Mouse (Mus musculus) stomach, postnatal 0 days (tissue): Measurements from ENCODE around the gene Zfp382. TPM values are rescaled to one million over a fixed set of nuclear protein-coding genes. Genes with fewer than 3 reads are reported as not detected.

Experiments used
- ATAC-seq: fragments of 200-750 bp; cut with Nextera tagmentation; 2 replicates; pipeline ENCODE4 v1.8.0; 2017; ENCODE audit not compliant: low FRiP score, low TSS enrichment
- DNase-seq: peaks from one replicate; pipeline ENCODE4 v3.0.0-alpha.2; 2016; ENCODE audit warnings: low spot score
- H3K27ac ChIP-seq: fragments of 300-500 bp; sonication (generic); replicated peaks from 2 replicates; pipeline ENCODE4 v1.5.1; 2014; ENCODE audit warnings: mild to moderate bottlenecking, control low read depth
- H3K27me3 ChIP-seq: fragments of 300-500 bp; sonication (generic); 2 replicates; pipeline ENCODE4 v1.6.1; 2014; ENCODE audit warnings: low read length; ENCODE audit not compliant: control insufficient read depth, insufficient read depth
- H3K36me3 ChIP-seq: fragments of 300-500 bp; sonication (generic); 2 replicates; pipeline ENCODE4 v1.6.1; 2014; ENCODE audit warnings: low read length, mixed read lengths; ENCODE audit not compliant: control insufficient read depth, insufficient read depth
- H3K4me1 ChIP-seq: fragments of 300-500 bp; sonication (generic); replicated peaks from 2 replicates; pipeline ENCODE4 v1.6.1; 2014; ENCODE audit warnings: antibody characterized with exemption; ENCODE audit not compliant: control insufficient read depth, insufficient read depth
- H3K4me2 ChIP-seq: fragments of 300-500 bp; sonication (generic); replicated peaks from 2 replicates; pipeline ENCODE4 v1.6.1; 2014; ENCODE audit warnings: low read depth, mild to moderate bottlenecking, control low read depth, moderate library complexity
- H3K4me3 ChIP-seq: fragments of 300-500 bp; sonication (generic); 2 replicates; pipeline ENCODE4 v1.5.1; 2014; ENCODE audit warnings: low read depth, low read length, control low read depth
- H3K9ac ChIP-seq: fragments of 300-500 bp; sonication (generic); 2 replicates; pipeline ENCODE4 v1.6.1; 2014; ENCODE audit warnings: mild to moderate bottlenecking, low read length, control low read depth, mixed read lengths
- H3K9me3 ChIP-seq: fragments of 300-500 bp; sonication (generic); 2 replicates; pipeline ENCODE4 v1.6.1; 2016; ENCODE audit warnings: low read length; ENCODE audit not compliant: control insufficient read depth
- CTCF ChIP-seq: IDR thresholded peaks from 2 replicates; pipeline ENCODE4 v1.5.1; 2016; ENCODE audit warnings: antibody characterized with exemption, low read depth, mild to moderate bottlenecking, moderate library complexity
- EP300 ChIP-seq: optimal IDR thresholded peaks from 2 replicates; pipeline ENCODE3; 2016; ENCODE audit warnings: antibody characterized with exemption
- WGBS: fragments of 180-500 bp; shearing (Covaris S2); extraction: QIAGEN DNeasy Blood & Tissue Kit; methylation state at CpG from one replicate; pipeline ENCODE4 v1.1.7; 2014; 5-methylcytosine and 5-hydroxymethylcytosine counted together
- polyA plus RNA-seq: library from polyadenylated mRNA; unstranded; fragments of >200 nt; fragmentation: Nextera tagmentation; extraction: Ambion mirVana; gene quantifications from 2 replicates; pipeline ENCODE4 v1.2.1, GENCODE M21; 2015

The Zfp382 gene
- polyA plus RNA-seq, 1 experiment from 2014 or later = 3.0 TPM

GRCm38 (mm10) chr7:30163113-30163512, 41.4 kb downstream of the Zfp382 start:
- Histone ChIP-seq H3K9ac (no peak overlapping the region), H3K9me3 (peaks cover 10% of the 10 kb centered on the region; the same call in 1 of the 2 replicates), H3K4me3 (no peak overlapping the region), H3K36me3 (peaks cover 42% of the 10 kb centered on the region), H3K27ac (no peak overlapping the region), H3K4me2 (no peak overlapping the region), H3K4me1 (no peaks in the 10 kb centered on the region), H3K27me3 (no peaks in the 10 kb centered on the region)
- DNase-seq = no peak
- 96% methylated on average over 5 of the region's 5 CpGs for WGBS
- no peak for ATAC-seq
- no peak for TF ChIP-seq EP300
- peak; percentile 8; the same call in 1 of the 2 replicates for TF ChIP-seq CTCF

GRCm38 (mm10) chr7:30164745-30165144, 43.0 kb downstream of the Zfp382 start:
- TF ChIP-seq CTCF (no peak), EP300 (no peak)
- no peak for DNase-seq
- Histone ChIP-seq H3K36me3 (peaks cover 31% of the 10 kb centered on the region), H3K27ac (no peak overlapping the region), H3K27me3 (no peaks in the 10 kb centered on the region), H3K9ac (no peak overlapping the region), H3K9me3 (peaks cover 10% of the 10 kb centered on the region; the same call in 1 of the 2 replicates), H3K4me3 (no peak overlapping the region), H3K4me1 (no peaks in the 10 kb centered on the region), H3K4me2 (no peak overlapping the region)
- 99% methylated on average over 2 of the region's 2 CpGs for WGBS
- ATAC-seq = no peak

- Histone ChIP-seq H3K4me1 (no peaks in the 10 kb centered on the region), H3K36me3 (0 out of 2 replicates have a peak, but pooled peaks cover 3% of the 10 kb centered on the region), H3K4me2 (peak overlapping the region; percentile 72), H3K27me3 (no peaks in the 10 kb centered on the region), H3K27ac (peak overlapping the region; percentile 88), H3K4me3 (peak overlapping the region; percentile 74), H3K9ac (peak overlapping the region; percentile 82), H3K9me3 (peaks cover 3% of the 10 kb centered on the region; the same call in 1 of the 2 replicates)
- TF ChIP-seq CTCF = no peak
- TF ChIP-seq EP300 = no peak
- 1% methylated on average over 21 of the region's 21 CpGs for WGBS
- ATAC-seq (no peak; the same call in 1 of the 2 replicates), DNase-seq (no peak)
Measured at GRCm38 (mm10) chr7:30168914-30169582, 47.3 kb downstream of the Zfp382 start.

- TF ChIP-seq CTCF (no peak), EP300 (no peak)
- Histone ChIP-seq H3K36me3 (0 out of 2 replicates have a peak, but pooled peaks cover 3% of the 10 kb centered on the region), H3K4me3 (peak within 1 kb of the TSS; percentile 74), H3K9ac (peak within 1 kb of the TSS; percentile 82), H3K9me3 (peaks cover 3% of the 10 kb centered on the region; the same call in 1 of the 2 replicates), H3K4me2 (peak within 1 kb of the TSS; percentile 72), H3K27ac (peak within 1 kb of the TSS; percentile 88), H3K4me1 (no peaks in the 10 kb centered on the region), H3K27me3 (no peaks in the 10 kb centered on the region)
- peak; percentile 97 for ATAC-seq
- under 1% methylated on average over 36 of the region's 36 CpGs for WGBS
- DNase-seq = peak; percentile 89
Measured at GRCm38 (mm10) chr7:30169583-30170282, 48.0 kb downstream of the Zfp382 start, which contains the start of gene Zfp146. Gene Zfp146 (minus strand): TSS chr7:30169750.

- H3K27ac ChIP-seq = peak overlapping the region; percentile 88; the same call in 1 of the 2 replicates
- no peaks in the 10 kb centered on the region for H3K4me1 ChIP-seq
- H3K9ac ChIP-seq = peak overlapping the region; percentile 82
- DNase-seq (no peak), ATAC-seq (peak; percentile 52)
- TF ChIP-seq CTCF (no peak), EP300 (no peak)
- no peaks in the 10 kb centered on the region for H3K27me3 ChIP-seq
- peak overlapping the region; percentile 72 for H3K4me2 ChIP-seq
- no peaks in the 10 kb centered on the region for H3K9me3 ChIP-seq
- peak overlapping the region; percentile 74 for H3K4me3 ChIP-seq
- no peaks in the 10 kb centered on the region for H3K36me3 ChIP-seq
- WGBS = 18% methylated on average over 11 of the region's 11 CpGs
Measured at GRCm38 (mm10) chr7:30170283-30170951, 48.7 kb downstream of the Zfp382 start.
